Mouse (Mus musculus): ENCODE results near the gene Ctsm. TPM values are rescaled to one million over a fixed set of nuclear protein-coding genes. Genes with fewer than 3 reads are reported as not detected.
"Not testable (repeated sequence)": the region's sequence is repeated elsewhere in the genome, so short reads cannot be mapped to it uniquely, and the experiment has no call there.

Gene Ctsm
- total RNA-seq (2014; rRNA removed; ENCODE audit: low replicate concordance): not detected in 2 replicates
- not detected in 2 replicates for polyA plus RNA-seq (2015; fragmentation: Nextera tagmentation; extraction: Ambion mirVana)

- ATAC-seq (ENCODE audit: insufficient read depth, low read depth): no peak
- 51% methylated on average over 4 of the region's 4 CpGs for WGBS
- Histone ChIP-seq H3K36me3 (replicated peaks; ENCODE audit: control insufficient read depth, insufficient read depth, low read length) (no peaks in the 10 kb centered on the region), H3K27me3 (ENCODE audit: control insufficient read depth, insufficient read depth, low read length) (no peaks in the 10 kb centered on the region), H3K27ac (ENCODE audit: low read depth) (no peak within 1 kb of the TSS), H3K9me3 (replicated peaks; ENCODE audit: control insufficient read depth, low read length) (peaks cover 12% of the 10 kb centered on the region; the same call in 1 of the 2 replicates), H3K4me3 (ENCODE audit: low read depth, low read length) (no peak within 1 kb of the TSS), H3K4me1 (ENCODE audit: control insufficient read depth, insufficient read depth) (no peaks in the 10 kb centered on the region), H3K4me2 (ENCODE audit: low read depth, low read length) (no peak within 1 kb of the TSS), H3K9ac (replicated peaks; ENCODE audit: low read depth, low read length) (no peak within 1 kb of the TSS)
- TF ChIP-seq CTCF (IDR thresholded peaks at IDR 0.05; ENCODE audit: low read depth) (no peak), EP300 (IDR thresholded peaks at IDR 0.05; ENCODE audit: low read depth) (no peak)
- DNase-seq (ENCODE audit: low spot score): no peak
Observed at GRCm38 (mm10) chr13:61541631-61542030, at the start of gene Ctsm. Ctsm (minus strand) TSS chr13:61541839.

- ATAC-seq (ENCODE audit: insufficient read depth, low read depth) (no peak), DNase-seq (ENCODE audit: low spot score) (no peak)
- H3K27me3 ChIP-seq (ENCODE audit: control insufficient read depth, insufficient read depth, low read length): no peaks in the 10 kb centered on the region
- H3K9ac ChIP-seq (replicated peaks; ENCODE audit: low read depth, low read length): no peak within 1 kb of the TSS
- no peaks in the 10 kb centered on the region for H3K36me3 ChIP-seq (replicated peaks; ENCODE audit: control insufficient read depth, insufficient read depth, low read length)
- H3K9me3 ChIP-seq (replicated peaks; ENCODE audit: control insufficient read depth, low read length): peaks cover 19% of the 10 kb centered on the region
- H3K4me1 ChIP-seq (ENCODE audit: control insufficient read depth, insufficient read depth): no peaks in the 10 kb centered on the region
- H3K4me2 ChIP-seq (ENCODE audit: low read depth, low read length): no peak within 1 kb of the TSS
- no peak within 1 kb of the TSS for H3K27ac ChIP-seq (ENCODE audit: low read depth)
- H3K4me3 ChIP-seq (ENCODE audit: low read depth, low read length): no peak within 1 kb of the TSS
- TF ChIP-seq CTCF (IDR thresholded peaks at IDR 0.05; ENCODE audit: low read depth): no peak
- no peak for TF ChIP-seq EP300 (IDR thresholded peaks at IDR 0.05; ENCODE audit: low read depth)
Observed at GRCm38 (mm10) chr13:61570027-61570426, 28.4 kb upstream of the Ctsm start, which contains the start of gene Cts3. Cts3 (minus strand) TSS chr13:61570127.

GRCm38 (mm10) chr13:61568074-61568473 lies 26.4 kb upstream of the Ctsm start, which contains the start of gene Gm49352:
Gm49352 (minus strand) TSS chr13:61568174.
- H3K36me3 ChIP-seq (replicated peaks; ENCODE audit: control insufficient read depth, insufficient read depth, low read length); DNase-seq (ENCODE audit: low spot score); H3K4me2 ChIP-seq (ENCODE audit: low read depth, low read length); H3K27me3 ChIP-seq (ENCODE audit: control insufficient read depth, insufficient read depth, low read length); H3K4me1 ChIP-seq (ENCODE audit: control insufficient read depth, insufficient read depth); H3K9ac ChIP-seq (replicated peaks; ENCODE audit: low read depth, low read length); H3K4me3 ChIP-seq (ENCODE audit: low read depth, low read length); ATAC-seq (ENCODE audit: insufficient read depth, low read depth); H3K27ac ChIP-seq (ENCODE audit: low read depth): not testable (repeated sequence)
- H3K9me3 ChIP-seq (replicated peaks; ENCODE audit: control insufficient read depth, low read length): peaks cover 19% of the 10 kb centered on the region
- 18% methylated on average over 1 of the region's 1 CpGs for WGBS

Other genes with a start within 250 kb of the Ctsm start
- gene Cts7, start 183.6 kb downstream of the Ctsm start, total RNA-seq (2014; rRNA removed; ENCODE audit: low replicate concordance): not detected in 2 replicates
- not detected in 2 replicates for gene Cts7, start 183.6 kb downstream of the Ctsm start, polyA plus RNA-seq (2015; fragmentation: Nextera tagmentation; extraction: Ambion mirVana)
- gene Gm49352, start 26.3 kb upstream of the Ctsm start, total RNA-seq (2014; rRNA removed; ENCODE audit: low replicate concordance): not detected in 2 replicates
- gene Gm49352, start 26.3 kb upstream of the Ctsm start, polyA plus RNA-seq (2015; fragmentation: Nextera tagmentation; extraction: Ambion mirVana): not detected in 2 replicates
- not detected in 2 replicates for gene Cts3, start 28.3 kb upstream of the Ctsm start, total RNA-seq (2014; rRNA removed; ENCODE audit: low replicate concordance)
- not detected in 2 replicates for gene Cts3, start 28.3 kb upstream of the Ctsm start, polyA plus RNA-seq (2015; fragmentation: Nextera tagmentation; extraction: Ambion mirVana)

Measured in heart, postnatal 0 days (tissue).